ENCODE assay signal across 8 mouse cellular contexts in the genomic region with DNA sequence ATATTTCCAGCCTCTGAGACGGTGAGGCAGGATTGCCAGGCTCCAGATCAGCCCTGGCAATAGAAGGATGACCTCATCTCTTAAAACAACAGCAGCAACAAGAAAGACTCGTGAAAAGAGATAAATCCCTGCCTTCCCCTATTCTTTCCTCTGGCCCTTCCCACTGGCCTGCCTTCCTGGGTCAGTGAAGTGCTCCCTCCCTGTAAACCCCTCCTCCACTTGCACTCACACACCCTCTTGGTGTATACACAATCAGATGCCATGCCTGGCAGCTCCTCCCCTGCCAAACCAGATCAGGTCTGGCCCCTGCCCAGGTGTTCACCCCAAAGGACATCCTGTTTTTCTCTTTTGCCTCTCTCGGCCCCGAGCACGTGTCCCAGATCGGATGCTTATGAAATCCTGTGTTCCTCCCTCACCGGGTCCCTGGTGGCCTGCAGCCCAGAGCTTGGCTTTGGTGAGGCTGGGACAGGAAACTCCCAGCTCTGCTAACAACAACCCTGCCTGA. TPM values are rescaled to one million over a fixed set of nuclear protein-coding genes. Genes with fewer than 3 reads are reported as not detected.
DNase-seq lines count a peak whose midpoint lies in the region; ATAC-seq and TF ChIP-seq lines count a peak whose summit lies in the region.

No protein-coding gene starts in this region.

- H3K4me3 ChIP-seq in heart, embryonic 14.5 days (ENCODE audit: control insufficient read depth in 1 of 2, insufficient read depth in 1 of 2, low read depth in 1 of 2, low read length in 2 of 2): no peak overlapping the region
- H3K4me3 ChIP-seq in liver, postnatal 0 days (ENCODE audit: low read depth, low read length): no peak overlapping the region
- H3K4me3 ChIP-seq in stomach, postnatal 0 days (ENCODE audit: low read depth, low read length): no peak overlapping the region

- no peak for TF ChIP-seq CTCF in liver, postnatal 0 days (IDR thresholded peaks at IDR 0.05; ENCODE audit: low read depth)
- TF ChIP-seq CTCF in stomach, postnatal 0 days (IDR thresholded peaks at IDR 0.05; ENCODE audit: low read depth): no peak

- DNase-seq in 3134 (ENCODE audit: extremely low read depth, insufficient read length, low spot score): peak; percentile 51
- peak; percentile 29 to 58 for DNase-seq in adrenal gland, adult 18-20 months (ENCODE audit: low spot score in 2 of 2)
- DNase-seq in liver, postnatal 0 days: peak; percentile 78
- peak; percentile 61 for DNase-seq in stomach, postnatal 0 days (ENCODE audit: low spot score)
- DNase-seq in frontal cortex, postnatal 25 days (ENCODE audit: low spot score in 2 of 2): no peak
- DNase-seq in layer of hippocampus, postnatal 14 days (ENCODE audit: low spot score in 2 of 2): no peak

- H3K4me2 ChIP-seq in heart, embryonic 14.5 days (ENCODE audit: low read length): no peak overlapping the region
- no peak overlapping the region for H3K4me2 ChIP-seq in liver, postnatal 0 days (ENCODE audit: low read depth, low read length)
- H3K4me2 ChIP-seq in stomach, postnatal 0 days (replicated peaks; ENCODE audit: low read depth): no peak overlapping the region

- no peaks in the 10 kb centered on the region for H3K36me3 ChIP-seq in heart, embryonic 14.5 days (ENCODE audit: control insufficient read depth, insufficient read depth, low read length)
- no peaks in the 10 kb centered on the region for H3K36me3 ChIP-seq in liver, postnatal 0 days (replicated peaks; ENCODE audit: insufficient read depth, low read length)
- no peaks in the 10 kb centered on the region for H3K36me3 ChIP-seq in stomach, postnatal 0 days (ENCODE audit: control insufficient read depth, insufficient read depth, low read length)

- WGBS in heart, embryonic 14.5 days: 25% methylated on average over 7 of the region's 7 CpGs
- 13% methylated on average over 7 of the region's 7 CpGs for WGBS in liver, postnatal 0 days (ENCODE audit: insufficient replicate concordance)
- WGBS in stomach, postnatal 0 days: 13% methylated on average over 7 of the region's 7 CpGs

- peak; percentile 55 for ATAC-seq in heart, embryonic 14.5 days (ENCODE audit: insufficient number of reproducible peaks, insufficient read depth, low FRiP score, low read depth)
- peak; percentile 87 for ATAC-seq in liver, postnatal 0 days
- peak; percentile 81 for ATAC-seq in stomach, postnatal 0 days (ENCODE audit: low FRiP score, low TSS enrichment)
- ATAC-seq in cerebellum, adult (ENCODE audit: insufficient number of reproducible peaks, low FRiP score, low TSS enrichment): no peak

- no peak overlapping the region for H3K9ac ChIP-seq in heart, embryonic 14.5 days (ENCODE audit: low read length)
- no peak overlapping the region for H3K9ac ChIP-seq in liver, postnatal 0 days (replicated peaks)
- H3K9ac ChIP-seq in stomach, postnatal 0 days (ENCODE audit: low read length): no peak overlapping the region

- TF ChIP-seq EP300 in liver, postnatal 0 days (IDR thresholded peaks at IDR 0.05; ENCODE audit: low read depth): peak; percentile 81
- no peak for TF ChIP-seq EP300 in stomach, postnatal 0 days (optimal IDR thresholded peaks at IDR 0.05)

- H3K27ac ChIP-seq in heart, embryonic 14.5 days (replicated peaks in 1 of 2; ENCODE audit: control insufficient read depth in 1 of 2, insufficient read depth in 1 of 2, low read depth in 2 of 2, low read length in 2 of 2): peak overlapping the region; percentile 6 to 53; a peak in 3 of 4 replicates
- peak overlapping the region; percentile 72 for H3K27ac ChIP-seq in liver, postnatal 0 days (ENCODE audit: low read depth)
- 0 out of 2 replicates have a peak overlapping the region, but pooled peaks have one; percentile 18 for H3K27ac ChIP-seq in stomach, postnatal 0 days (replicated peaks)

- peaks cover 18 to 20% of the 10 kb centered on the region in 2 experiments for H3K4me1 ChIP-seq in heart, embryonic 14.5 days (ENCODE audit: control insufficient read depth in 2 of 2, insufficient read depth in 2 of 2, low read length in 2 of 2)
- peaks cover 12% of the 10 kb centered on the region for H3K4me1 ChIP-seq in liver, postnatal 0 days (ENCODE audit: insufficient read depth)
- no peaks in the 10 kb centered on the region for H3K4me1 ChIP-seq in stomach, postnatal 0 days (replicated peaks; ENCODE audit: control insufficient read depth, insufficient read depth)

- no peaks in the 10 kb centered on the region for H3K27me3 ChIP-seq in heart, embryonic 14.5 days (ENCODE audit: control insufficient read depth, insufficient read depth, low read length)
- H3K27me3 ChIP-seq in liver, postnatal 0 days (ENCODE audit: insufficient read depth, low read length): no peaks in the 10 kb centered on the region
- no peaks in the 10 kb centered on the region for H3K27me3 ChIP-seq in stomach, postnatal 0 days (ENCODE audit: control insufficient read depth, insufficient read depth, low read length)

- H3K9me3 ChIP-seq in heart, embryonic 14.5 days (ENCODE audit: control insufficient read depth, low read length): no peaks in the 10 kb centered on the region
- H3K9me3 ChIP-seq in liver, postnatal 0 days (ENCODE audit: low read length): no peaks in the 10 kb centered on the region
- no peaks in the 10 kb centered on the region for H3K9me3 ChIP-seq in stomach, postnatal 0 days (ENCODE audit: control insufficient read depth, low read length)

RNA-seq across cellular contexts. Expression of a gene that starts 16.1 kb away (rescaled TPM):
- total RNA-seq in adrenal gland, adult 18-20 months (2021): 1 to 10 TPM; 5.8 to 6.7 TPM
- polyA plus RNA-seq in heart, embryonic 14.5 days (2014; fragmentation: Nextera tagmentation; extraction: Ambion mirVana): 2.2 and 3.8 TPM in 2 replicates
- not detected in 2 replicates for polyA plus RNA-seq in liver, postnatal 0 days (2015; fragmentation: Nextera tagmentation; extraction: Ambion mirVana)
- polyA plus RNA-seq in stomach, postnatal 0 days (2015; fragmentation: Nextera tagmentation; extraction: Ambion mirVana): 1.1 and 1.5 TPM in 2 replicates
- 10 to 100 TPM; 33.0 to 39.6 TPM for total RNA-seq in layer of hippocampus, postnatal 14 days (2021)

RNA-seq across cellular contexts. Expression of a gene that starts 16.5 kb away (rescaled TPM):
- total RNA-seq in adrenal gland, adult 18-20 months (2021): 10 to 100 TPM in 1 of 2 experiments, 1 to 10 TPM in 1; 4.9 to 12.4 TPM
- 1.8 and 1.9 TPM in 2 replicates for polyA plus RNA-seq in heart, embryonic 14.5 days (2014; fragmentation: Nextera tagmentation; extraction: Ambion mirVana)
- polyA plus RNA-seq in liver, postnatal 0 days (2015; fragmentation: Nextera tagmentation; extraction: Ambion mirVana): 4.1 and 5.5 TPM in 2 replicates
- polyA plus RNA-seq in stomach, postnatal 0 days (2015; fragmentation: Nextera tagmentation; extraction: Ambion mirVana): 2.9 and 3.9 TPM in 2 replicates
- under 1 TPM; 0.53 to 0.86 TPM for total RNA-seq in layer of hippocampus, postnatal 14 days (2021)

RNA-seq across cellular contexts. Expression of a gene that starts 27.9 kb away (rescaled TPM):
- total RNA-seq in adrenal gland, adult 18-20 months (2021): 100 to 1,000 TPM in 1 of 2 experiments, 10 to 100 TPM in 1; 97.4 to 112 TPM
- 63.0 and 63.1 TPM in 2 replicates for polyA plus RNA-seq in heart, embryonic 14.5 days (2014; fragmentation: Nextera tagmentation; extraction: Ambion mirVana)
- polyA plus RNA-seq in liver, postnatal 0 days (2015; fragmentation: Nextera tagmentation; extraction: Ambion mirVana): 30.2 and 31.0 TPM in 2 replicates
- polyA plus RNA-seq in stomach, postnatal 0 days (2015; fragmentation: Nextera tagmentation; extraction: Ambion mirVana): 49.8 and 53.6 TPM in 2 replicates
- 100 to 1,000 TPM in 1 of 2 experiments, 10 to 100 TPM in 1; 92.5 to 104 TPM for total RNA-seq in layer of hippocampus, postnatal 14 days (2021)

RNA-seq across cellular contexts. Expression of a gene that starts 37.5 kb away (rescaled TPM):
- total RNA-seq in adrenal gland, adult 18-20 months (2021): 1 to 10 TPM; 3.5 to 7.3 TPM
- polyA plus RNA-seq in heart, embryonic 14.5 days (2014; fragmentation: Nextera tagmentation; extraction: Ambion mirVana): 13.1 and 15.0 TPM in 2 replicates
- 1.2 and 1.3 TPM in 2 replicates for polyA plus RNA-seq in liver, postnatal 0 days (2015; fragmentation: Nextera tagmentation; extraction: Ambion mirVana)
- polyA plus RNA-seq in stomach, postnatal 0 days (2015; fragmentation: Nextera tagmentation; extraction: Ambion mirVana): 2.7 and 3.0 TPM in 2 replicates
- 10 to 100 TPM; 21.4 to 23.1 TPM for total RNA-seq in layer of hippocampus, postnatal 14 days (2021)

RNA-seq across cellular contexts. Expression of a gene that starts 54.5 kb away (rescaled TPM):
- total RNA-seq in adrenal gland, adult 18-20 months (2021): 1 to 10 TPM; 6.8 to 7.8 TPM
- polyA plus RNA-seq in heart, embryonic 14.5 days (2014; fragmentation: Nextera tagmentation; extraction: Ambion mirVana): 35.7 and 36.1 TPM in 2 replicates
- polyA plus RNA-seq in liver, postnatal 0 days (2015; fragmentation: Nextera tagmentation; extraction: Ambion mirVana): 6.4 and 7.4 TPM in 2 replicates
- polyA plus RNA-seq in stomach, postnatal 0 days (2015; fragmentation: Nextera tagmentation; extraction: Ambion mirVana): 14.8 and 15.6 TPM in 2 replicates
- 10 to 100 TPM in 1 of 2 experiments, 1 to 10 TPM in 1; 9.8 to 10.8 TPM for total RNA-seq in layer of hippocampus, postnatal 14 days (2021)

Comparison
In these comparisons a context has a peak if more than half of its experiments do, and no peak if none do; other contexts are left out.
1. DNase-seq: peak in 3134 (single experiment), adrenal gland, adult 18-20 months (2 of 2), liver, postnatal 0 days (single experiment) and stomach, postnatal 0 days (single experiment); none in frontal cortex, postnatal 25 days (0 of 2) and layer of hippocampus, postnatal 14 days (0 of 2).
2. H3K27ac ChIP-seq: peak in every context shown above with its lines; median percentile 72 in liver, postnatal 0 days; 30 in heart, embryonic 14.5 days; 18 in stomach, postnatal 0 days.